In genomic region chr19:5810103-5810839, GRCm38 (mm10) we compare ENCODE assay signal across 8 mouse cellular contexts. TPM values are rescaled to one million over a fixed set of nuclear protein-coding genes. Genes with fewer than 3 reads are reported as not detected.
A peak's percentile ranks its signal among the peaks of the same experiment; 100 is the strongest.
DNase-seq lines count a peak whose midpoint lies in the region; ATAC-seq and TF ChIP-seq lines count a peak whose summit lies in the region.

No protein-coding gene starts in this region.

- no peak overlapping the region for H3K4me3 ChIP-seq in heart, postnatal 0 days (ENCODE audit: low read depth, low read length)
- H3K4me3 ChIP-seq in midbrain, embryonic 10.5 days: no peak overlapping the region; the same call in 1 of the 2 replicates

- DNase-seq in heart, adult 11 months: peak; percentile 98
- DNase-seq in heart, postnatal 25 days (ENCODE audit: low spot score): no peak
- peak; percentile 49 for DNase-seq in embryo, embryonic 10.5 days (ENCODE audit: low spot score)
- peak; percentile 91 for DNase-seq in heart, postnatal 0 days (ENCODE audit: low spot score)
- peak; percentile 81 for DNase-seq in large intestine, adult 2 months (ENCODE audit: low read depth, low spot score)
- no peak for DNase-seq in midbrain, embryonic 10.5 days (ENCODE audit: low spot score)
- DNase-seq in spleen, adult 12 weeks (ENCODE audit: low spot score): no peak
- DNase-seq in spleen, postnatal 10 days (ENCODE audit: low spot score in 2 of 2): no peak

- H3K9me3 ChIP-seq in heart, postnatal 0 days (replicated peaks; ENCODE audit: control insufficient read depth, low read length): no peaks in the 10 kb centered on the region
- no peaks in the 10 kb centered on the region for H3K9me3 ChIP-seq in midbrain, embryonic 10.5 days (replicated peaks)

- H3K36me3 ChIP-seq in heart, postnatal 0 days (replicated peaks; ENCODE audit: control insufficient read depth, insufficient read depth, low read length): no peaks in the 10 kb centered on the region
- no peaks in the 10 kb centered on the region for H3K36me3 ChIP-seq in midbrain, embryonic 10.5 days

- peak; percentile 61 for ATAC-seq in heart, postnatal 0 days (ENCODE audit: insufficient read depth, low read depth)

- H3K4me1 ChIP-seq in heart, postnatal 0 days (ENCODE audit: control insufficient read depth, insufficient read depth): peaks cover 77% of the 10 kb centered on the region
- peaks cover 82% of the 10 kb centered on the region for H3K4me1 ChIP-seq in midbrain, embryonic 10.5 days

- 5% methylated on average over 11 of the region's 11 CpGs for WGBS in heart, postnatal 0 days
- WGBS in large intestine, adult 2 months: 9% methylated on average over 11 of the region's 11 CpGs
- 55% methylated on average over 11 of the region's 11 CpGs for WGBS in midbrain, embryonic 10.5 days

- no peaks in the 10 kb centered on the region for H3K27me3 ChIP-seq in heart, postnatal 0 days (ENCODE audit: control insufficient read depth, insufficient read depth, low read length)
- H3K27me3 ChIP-seq in midbrain, embryonic 10.5 days (ENCODE audit: low read depth, poor library complexity, severe bottlenecking): no peaks in the 10 kb centered on the region

- no peak for TF ChIP-seq CTCF in heart, postnatal 0 days (IDR thresholded peaks at IDR 0.05; ENCODE audit: low read depth)

- H3K4me2 ChIP-seq in heart, postnatal 0 days (ENCODE audit: low read depth, low read length): peak overlapping the region; percentile 48

- TF ChIP-seq EP300 in heart, postnatal 0 days (IDR thresholded peaks at IDR 0.05; ENCODE audit: low read depth): peak; percentile 90

- intact Hi-C loops in heart, postnatal 25 days (cut with DNase I): no loop called here

- peak overlapping the region; percentile 98 for H3K27ac ChIP-seq in heart, postnatal 0 days (ENCODE audit: low read depth)
- peak overlapping the region; percentile 80 for H3K27ac ChIP-seq in midbrain, embryonic 10.5 days (replicated peaks)

- H3K9ac ChIP-seq in heart, postnatal 0 days (replicated peaks; ENCODE audit: low read depth, low read length): peak overlapping the region; percentile 26

RNA-seq across cellular contexts. Expression of gene Scyl1, which starts 39.1 kb away (rescaled TPM):
- total RNA-seq in heart, postnatal 25 days (2021): 10 to 100 TPM; 63.5 to 64.1 TPM
- total RNA-seq in heart, postnatal 0 days (2014; rRNA removed; ENCODE audit: low replicate concordance): 78.0 and 82.4 TPM in 2 replicates
- polyA plus RNA-seq in heart, postnatal 0 days (2015; fragmentation: Nextera tagmentation; extraction: Ambion mirVana): 46.1 and 47.1 TPM in 2 replicates
- polyA plus RNA-seq in large intestine, adult 2 months (2012; rRNA removed): 53.6 and 70.8 TPM in 2 replicates
- polyA plus RNA-seq in midbrain, embryonic 10.5 days (2016; fragmentation: Nextera tagmentation; extraction: Ambion mirVana): 68.3 and 71.3 TPM in 2 replicates

Comparison
In these comparisons a context has a peak if more than half of its experiments do, and no peak if none do; other contexts are left out.
1. DNase-seq: peak in heart, adult 11 months (single experiment), embryo, embryonic 10.5 days (single experiment), heart, postnatal 0 days (single experiment) and large intestine, adult 2 months (single experiment); none in heart, postnatal 25 days (single experiment), midbrain, embryonic 10.5 days (single experiment), spleen, adult 12 weeks (single experiment) and spleen, postnatal 10 days (0 of 2).